Mouse (Mus musculus) erythroblast, embryonic 14.5 days (primary cell): ENCODE results near the gene 6030468B19Rik. TPM values are rescaled to one million over a fixed set of nuclear protein-coding genes. Genes with fewer than 3 reads are reported as not detected.
"Not testable (repeated sequence)": the region's sequence is repeated elsewhere in the genome, so short reads cannot be mapped to it uniquely, and the experiment has no call there.

Source experiments
- H3K27me3 ChIP-seq: 2 replicates; pipeline ENCODE4 v1.6.1; 2012; ENCODE audit warnings: inconsistent platforms; ENCODE audit not compliant: control insufficient read depth
- H3K36me3 ChIP-seq: 2 replicates; pipeline ENCODE4 v1.6.1; 2012; ENCODE audit warnings: mild to moderate bottlenecking, inconsistent platforms; ENCODE audit not compliant: control insufficient read depth
- H3K4me1 ChIP-seq: 2 replicates; pipeline ENCODE4 v1.6.1; 2012; ENCODE audit warnings: inconsistent platforms; ENCODE audit not compliant: control insufficient read depth
- H3K4me3 ChIP-seq: replicated peaks from 2 replicates; pipeline ENCODE3; 2012; ENCODE audit warnings: moderate library complexity, mild to moderate bottlenecking, inconsistent platforms
- H3K9me3 ChIP-seq: 2 replicates; pipeline ENCODE4 v1.6.1; 2012; ENCODE audit warnings: low read length, inconsistent platforms, mixed read lengths; ENCODE audit not compliant: control insufficient read depth
- GATA1 ChIP-seq: IDR thresholded peaks from 2 replicates; pipeline ENCODE4 v1.6.1; 2012; ENCODE audit warnings: low read length, inconsistent platforms, mixed read lengths
- TAL1 ChIP-seq: IDR thresholded peaks from 3 replicates; pipeline ENCODE4 v1.6.1; 2012; ENCODE audit warnings: low read length, inconsistent platforms, mixed read lengths
- polyA plus RNA-seq: library from polyadenylated mRNA; stranded (reverse); fragments of >175 nt; gene quantifications from 2 replicates; pipeline ENCODE4 v1.2.3, GENCODE M21; 2012

The 6030468B19Rik gene
- polyA plus RNA-seq, 1 experiment = 202 TPM

DNA sequence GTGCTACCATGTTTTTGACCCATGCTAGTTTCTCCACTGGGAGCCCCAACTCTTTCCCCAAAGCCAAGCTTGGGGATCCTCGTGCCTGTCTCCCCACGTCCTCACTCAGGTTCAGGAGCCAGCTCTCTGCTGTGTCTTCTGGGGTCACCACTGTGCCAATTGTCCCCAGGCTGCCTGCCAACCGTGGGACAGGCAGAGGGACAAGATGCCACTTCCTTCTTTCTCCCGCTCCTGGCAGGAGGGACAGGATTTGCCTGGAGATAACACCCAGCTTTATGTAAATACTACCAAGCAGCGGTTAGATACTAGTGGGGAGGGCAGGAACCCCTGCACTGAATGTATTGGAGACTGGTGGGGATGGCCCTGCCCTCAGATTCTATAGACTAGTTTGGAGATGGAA lies 16.4 kb downstream of the 6030468B19Rik start:
- Histone ChIP-seq H3K27me3 (no peaks in the 10 kb centered on the region), H3K4me1 (peaks cover 86% of the 10 kb centered on the region), H3K4me3 (no peak overlapping the region), H3K36me3 (peaks cover 100% of the 10 kb centered on the region), H3K9me3 (no peaks in the 10 kb centered on the region)
- TF ChIP-seq GATA1 (no peak), TAL1 (no peak)

- no peaks in the 10 kb centered on the region for H3K27me3 ChIP-seq
- H3K9me3 ChIP-seq = no peaks in the 10 kb centered on the region
- H3K36me3 ChIP-seq = peaks cover 100% of the 10 kb centered on the region
- TF ChIP-seq TAL1 (no peak), GATA1 (no peak)
- peaks cover 86% of the 10 kb centered on the region for H3K4me1 ChIP-seq
- H3K4me3 ChIP-seq = no peak overlapping the region
Observed at GRCm38 (mm10) chr11:117814704-117815366, 17.4 kb downstream of the 6030468B19Rik start.

GRCm38 (mm10) chr11:117815850-117816249 lies 18.4 kb downstream of the 6030468B19Rik start:
- not testable (repeated sequence) for H3K27me3 ChIP-seq, H3K4me3 ChIP-seq, H3K9me3 ChIP-seq
- Histone ChIP-seq H3K4me1 (peaks cover 82% of the 10 kb centered on the region), H3K36me3 (peaks cover 100% of the 10 kb centered on the region)

DNA sequence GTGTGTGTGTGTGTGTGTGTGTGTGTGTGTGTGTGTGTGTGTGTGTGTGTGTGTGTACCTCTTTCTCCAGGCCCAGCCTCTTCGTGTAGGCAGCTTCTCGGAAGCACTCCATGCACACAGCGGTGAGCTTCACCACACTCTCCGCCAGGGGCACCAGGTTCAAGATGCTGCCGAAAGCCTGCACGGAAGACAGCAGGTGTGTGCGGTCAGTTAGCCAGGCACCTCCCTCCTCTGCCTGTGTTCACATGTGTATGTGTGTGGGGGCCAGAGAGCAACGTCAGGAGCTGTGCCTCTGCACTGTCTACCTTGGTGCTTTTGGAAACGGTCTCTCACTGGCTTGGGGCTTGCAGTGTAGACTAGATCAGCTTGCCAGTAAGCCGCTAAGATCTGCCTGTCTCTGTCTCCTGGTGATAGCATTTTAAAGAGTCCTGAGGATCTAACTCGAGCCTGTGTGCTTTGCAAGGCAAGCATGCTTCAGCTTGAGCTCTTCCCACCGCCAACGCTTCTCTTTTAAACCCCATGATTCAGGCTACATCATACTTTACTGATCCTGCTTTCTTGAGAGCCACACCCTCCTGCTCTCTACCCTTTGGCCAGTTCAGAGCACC lies 19.0 kb downstream of the 6030468B19Rik start:
- H3K36me3 ChIP-seq = peaks cover 100% of the 10 kb centered on the region
- H3K27me3 ChIP-seq = no peaks in the 10 kb centered on the region
- H3K4me1 ChIP-seq = peaks cover 82% of the 10 kb centered on the region
- TF ChIP-seq TAL1 = no peak
- no peak for TF ChIP-seq GATA1
- no peaks in the 10 kb centered on the region for H3K9me3 ChIP-seq
- no peak overlapping the region for H3K4me3 ChIP-seq

DNA sequence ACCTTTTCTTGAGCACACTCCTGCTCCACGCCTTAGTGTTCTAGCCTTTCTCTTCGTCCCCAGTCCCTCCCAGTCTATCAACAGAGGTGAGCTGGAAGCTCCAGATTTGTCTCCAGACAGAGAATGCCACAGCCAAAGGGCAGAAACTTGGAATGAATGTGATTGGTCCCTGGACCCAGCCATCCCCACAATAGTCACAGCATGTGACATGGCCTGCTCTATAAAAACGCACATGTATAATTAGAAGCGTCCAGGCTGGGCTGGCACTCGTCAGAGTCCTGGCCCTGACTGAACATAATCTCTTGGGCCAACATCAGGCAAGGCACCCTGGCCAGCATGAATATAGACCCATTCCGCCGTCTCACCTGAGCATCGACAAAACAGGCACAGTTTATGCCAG lies 21.6 kb downstream of the 6030468B19Rik start:
- Histone ChIP-seq H3K4me3 (no peak overlapping the region), H3K36me3 (peaks cover 100% of the 10 kb centered on the region), H3K27me3 (no peaks in the 10 kb centered on the region), H3K4me1 (peaks cover 85% of the 10 kb centered on the region), H3K9me3 (no peaks in the 10 kb centered on the region)
- TF ChIP-seq TAL1 = no peak
- TF ChIP-seq GATA1 = no peak

DNA sequence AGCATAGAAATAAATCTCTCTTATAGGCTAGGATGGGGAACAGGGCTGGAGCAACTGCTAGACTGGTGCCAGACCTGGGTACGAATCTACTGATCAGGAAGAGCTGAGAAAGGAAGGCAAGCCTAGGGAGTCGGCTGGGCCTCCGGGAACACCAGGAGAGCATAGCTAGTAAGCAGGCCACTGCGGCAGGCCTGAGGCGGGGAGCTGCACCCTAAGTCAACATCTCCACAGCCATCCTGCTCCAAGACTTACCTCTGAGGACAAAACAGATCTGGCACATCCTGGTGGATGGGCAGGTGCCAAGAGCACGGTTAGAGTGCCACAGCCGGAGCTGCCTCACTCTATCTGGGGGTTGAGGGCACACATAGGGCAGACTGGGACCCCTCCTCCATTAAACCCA lies 22.7 kb downstream of the 6030468B19Rik start:
- Histone ChIP-seq H3K9me3 (no peaks in the 10 kb centered on the region), H3K4me3 (no peak overlapping the region), H3K27me3 (no peaks in the 10 kb centered on the region), H3K36me3 (peaks cover 94% of the 10 kb centered on the region), H3K4me1 (peaks cover 83% of the 10 kb centered on the region)
- TF ChIP-seq TAL1 (no peak), GATA1 (no peak)

GRCm38 (mm10) chr11:117821868-117822267 lies 24.4 kb downstream of the 6030468B19Rik start:
- H3K4me1 ChIP-seq = peaks cover 89% of the 10 kb centered on the region
- TF ChIP-seq TAL1 (no peak), GATA1 (no peak)
- no peaks in the 10 kb centered on the region for H3K27me3 ChIP-seq
- no peaks in the 10 kb centered on the region for H3K9me3 ChIP-seq
- no peak overlapping the region for H3K4me3 ChIP-seq
- H3K36me3 ChIP-seq = peaks cover 77% of the 10 kb centered on the region

- peaks cover 73% of the 10 kb centered on the region for H3K36me3 ChIP-seq
- TF ChIP-seq TAL1 (no peak), GATA1 (no peak)
- H3K9me3 ChIP-seq = no peaks in the 10 kb centered on the region
- H3K27me3 ChIP-seq = no peaks in the 10 kb centered on the region
- H3K4me1 ChIP-seq = peaks cover 91% of the 10 kb centered on the region
- H3K4me3 ChIP-seq = no peak overlapping the region
Observed at GRCm38 (mm10) chr11:117822728-117823241, 25.3 kb downstream of the 6030468B19Rik start.

DNA sequence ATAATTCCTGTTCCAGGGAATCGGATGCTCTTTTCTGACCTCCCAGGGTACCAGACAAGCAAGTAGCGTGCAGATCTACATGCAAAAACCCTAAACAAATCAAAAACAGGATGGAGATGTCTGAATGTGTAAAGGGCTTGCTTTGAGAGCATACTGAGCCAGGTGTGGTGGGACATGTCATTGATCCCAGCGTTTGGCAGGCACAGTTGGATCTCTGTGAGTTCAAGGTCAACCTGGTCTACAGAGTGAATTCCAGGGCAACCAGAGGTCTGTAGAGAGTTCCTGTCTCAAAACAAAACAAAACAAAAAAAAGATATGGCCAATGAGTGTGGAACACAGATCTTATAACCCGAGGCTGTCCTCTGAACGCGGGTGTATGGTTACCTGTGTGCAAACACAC lies 26.0 kb downstream of the 6030468B19Rik start:
- H3K4me1 ChIP-seq = peaks cover 92% of the 10 kb centered on the region
- no peaks in the 10 kb centered on the region for H3K9me3 ChIP-seq
- H3K27me3 ChIP-seq = no peaks in the 10 kb centered on the region
- TF ChIP-seq TAL1 = no peak
- TF ChIP-seq GATA1 = no peak
- peak overlapping the region; percentile 86 for H3K4me3 ChIP-seq
- H3K36me3 ChIP-seq = peaks cover 67% of the 10 kb centered on the region
